Mouse (Mus musculus): ENCODE results near the gene Pcdh20. TPM values are rescaled to one million over a fixed set of nuclear protein-coding genes. Genes with fewer than 3 reads are reported as not detected.

The Pcdh20 gene
- polyA plus RNA-seq, 1 experiment, result not detected

DNA sequence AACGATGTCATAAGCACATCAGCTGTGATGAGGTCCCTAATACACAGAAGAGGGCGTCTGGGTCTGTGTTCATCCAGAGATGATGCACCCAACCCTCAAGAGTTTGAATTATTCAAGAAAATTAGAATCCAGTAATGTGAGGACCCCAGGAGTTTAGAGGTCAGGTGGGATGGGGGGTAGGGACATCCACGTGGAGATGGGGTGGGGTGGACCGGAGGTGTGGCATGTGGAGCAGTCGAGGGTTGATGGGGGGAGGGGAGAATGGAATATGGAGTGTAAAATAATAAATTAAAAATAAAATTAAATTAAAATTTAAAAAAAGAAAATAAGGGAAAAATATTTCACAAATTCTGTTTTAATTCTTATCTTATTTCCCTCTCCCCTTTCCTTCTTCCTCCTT lies 27.9 kb downstream of the Pcdh20 start:
- Histone ChIP-seq H3K4me1 (ENCODE audit: control insufficient read depth, insufficient read depth, low read length) (no peaks in the 10 kb centered on the region), H3K4me3 (ENCODE audit: insufficient read depth, low read depth, low read length) (no peak overlapping the region), H3K27ac (ENCODE audit: insufficient read depth, low read depth, low read length) (no peak overlapping the region)
- WGBS, result 85% methylated on average over 5 of the region's 5 CpGs
- TF ChIP-seq CTCF (IDR thresholded peaks at IDR 0.05; ENCODE audit: insufficient read depth, low read depth, low read length) (no peak), POLR2A (IDR thresholded peaks at IDR 0.05; ENCODE audit: insufficient read depth, low read depth, low read length) (no peak)

DNA sequence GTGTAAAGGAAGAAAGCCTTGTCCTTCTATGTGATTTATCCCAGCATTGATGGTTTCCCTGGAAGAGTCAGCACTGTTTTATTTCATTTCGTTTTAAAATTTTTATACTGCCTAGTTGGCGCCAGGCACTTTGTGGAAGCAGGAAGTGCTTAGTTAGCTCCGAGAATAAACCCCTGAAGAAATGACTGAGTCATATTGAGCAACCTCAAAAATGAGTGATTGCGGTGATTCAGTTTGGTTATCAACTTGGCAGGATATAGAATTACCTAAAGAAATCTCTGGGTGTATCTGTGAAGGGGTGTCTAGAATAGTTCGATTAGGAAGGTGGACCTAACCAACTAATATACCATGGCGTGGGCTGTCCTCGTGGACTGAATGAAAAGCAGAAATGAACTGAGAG lies 41.8 kb downstream of the Pcdh20 start:
- TF ChIP-seq CTCF (IDR thresholded peaks at IDR 0.05; ENCODE audit: insufficient read depth, low read depth, low read length) (no peak), POLR2A (IDR thresholded peaks at IDR 0.05; ENCODE audit: insufficient read depth, low read depth, low read length) (no peak)
- Histone ChIP-seq H3K4me1 (ENCODE audit: control insufficient read depth, insufficient read depth, low read length) (no peaks in the 10 kb centered on the region), H3K4me3 (ENCODE audit: insufficient read depth, low read depth, low read length) (no peak overlapping the region), H3K27ac (ENCODE audit: insufficient read depth, low read depth, low read length) (no peak overlapping the region)
- 95% methylated on average over 7 of the region's 7 CpGs for WGBS

DNA sequence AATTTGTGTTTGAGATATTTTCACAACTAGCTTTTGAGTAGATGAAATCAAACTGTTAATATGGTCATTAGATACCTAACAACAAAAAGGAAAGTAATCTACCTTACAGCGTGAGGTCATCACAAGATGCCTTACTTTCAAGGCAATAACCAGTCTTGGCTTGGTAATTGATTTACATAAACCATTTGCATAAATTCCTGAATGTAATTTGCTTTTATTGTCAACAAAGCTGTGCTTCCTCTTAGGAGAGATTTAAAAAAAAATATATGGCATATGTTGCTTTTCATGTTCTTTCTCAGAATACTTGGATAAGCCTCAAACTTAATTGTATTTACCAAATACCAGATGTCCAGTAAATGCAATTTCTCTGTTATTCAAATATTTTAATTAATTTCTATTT lies 43.8 kb downstream of the Pcdh20 start:
- 98% methylated on average over 1 of the region's 1 CpGs for WGBS
- no peak for TF ChIP-seq POLR2A (IDR thresholded peaks at IDR 0.05; ENCODE audit: insufficient read depth, low read depth, low read length)
- no peaks in the 10 kb centered on the region for H3K4me1 ChIP-seq (ENCODE audit: control insufficient read depth, insufficient read depth, low read length)
- no peak overlapping the region for H3K27ac ChIP-seq (ENCODE audit: insufficient read depth, low read depth, low read length)
- H3K4me3 ChIP-seq (ENCODE audit: insufficient read depth, low read depth, low read length), result no peak overlapping the region
